Mouse (Mus musculus) embryonic fibroblast, embryonic 13.5 days (primary cell): Measurements from ENCODE around the gene Bag1. TPM values are rescaled to one million over a fixed set of nuclear protein-coding genes. Genes with fewer than 3 reads are reported as not detected.

ENCODE experiments used
- H3K27ac ChIP-seq: 2 replicates; pipeline ENCODE4 v1.5.1; 2012; ENCODE audit warnings: low read length, control low read depth, inconsistent platforms; ENCODE audit not compliant: insufficient read depth
- H3K4me1 ChIP-seq: 2 replicates; pipeline ENCODE4 v1.6.1; 2011; ENCODE audit warnings: low read length; ENCODE audit not compliant: control insufficient read depth, insufficient read depth
- H3K4me3 ChIP-seq: 2 replicates; pipeline ENCODE4 v1.5.1; 2011; ENCODE audit warnings: mild to moderate bottlenecking, control low read depth, low read length; ENCODE audit not compliant: insufficient read depth
- CTCF ChIP-seq: IDR thresholded peaks from 2 replicates; pipeline ENCODE4 v1.5.1; 2011; ENCODE audit warnings: mild to moderate bottlenecking, control low read depth, low read length, moderate library complexity, borderline replicate concordance; ENCODE audit not compliant: insufficient read depth
- POLR2A ChIP-seq: IDR thresholded peaks from 2 replicates; pipeline ENCODE4 v1.6.1; 2011; ENCODE audit warnings: low read depth, mild to moderate bottlenecking, control low read depth, low read length, moderate library complexity
- polyA plus RNA-seq: library from polyadenylated mRNA; stranded (reverse); fragments of >200 nt; gene quantifications from 2 replicates; pipeline ENCODE4 v1.2.4, GENCODE M21; 2011; ENCODE audit warnings: low read depth; ENCODE audit not compliant: missing spikeins, insufficient read length

The Bag1 gene
- polyA plus RNA-seq, 1 experiment = 147 TPM

DNA sequence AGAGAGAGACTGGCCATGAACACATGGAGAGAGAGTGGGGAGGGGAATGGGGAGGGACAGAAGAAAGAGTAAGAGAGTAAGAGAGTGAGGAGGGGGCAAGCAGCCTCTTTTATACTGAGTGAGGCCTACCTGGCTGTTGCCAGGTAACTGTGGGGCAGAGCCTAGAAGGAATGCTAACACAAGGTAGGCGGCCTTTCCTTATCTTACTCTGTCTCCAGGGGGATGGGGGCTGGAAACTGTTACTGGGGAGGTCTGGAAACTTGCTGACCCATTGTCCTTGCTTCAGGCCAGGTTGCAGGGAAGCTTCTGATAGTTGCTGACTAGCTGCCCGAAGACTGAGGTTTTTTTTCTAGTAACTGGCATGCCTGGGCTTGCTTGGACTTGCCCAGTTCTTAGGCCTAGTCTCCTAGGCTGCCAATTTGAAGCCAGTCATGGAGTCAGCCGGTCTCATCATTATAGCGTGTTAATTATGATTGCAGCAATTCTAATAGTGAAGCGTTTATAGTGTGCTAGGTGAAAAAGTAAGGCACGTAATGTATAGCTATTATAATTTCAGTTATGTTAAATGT is 49.5 kb downstream of the Bag1 start:
- Histone ChIP-seq H3K4me3 (no peak overlapping the region), H3K4me1 (no peaks in the 10 kb centered on the region), H3K27ac (no peak overlapping the region)
- no peak for TF ChIP-seq CTCF
- no peak for TF ChIP-seq POLR2A

DNA sequence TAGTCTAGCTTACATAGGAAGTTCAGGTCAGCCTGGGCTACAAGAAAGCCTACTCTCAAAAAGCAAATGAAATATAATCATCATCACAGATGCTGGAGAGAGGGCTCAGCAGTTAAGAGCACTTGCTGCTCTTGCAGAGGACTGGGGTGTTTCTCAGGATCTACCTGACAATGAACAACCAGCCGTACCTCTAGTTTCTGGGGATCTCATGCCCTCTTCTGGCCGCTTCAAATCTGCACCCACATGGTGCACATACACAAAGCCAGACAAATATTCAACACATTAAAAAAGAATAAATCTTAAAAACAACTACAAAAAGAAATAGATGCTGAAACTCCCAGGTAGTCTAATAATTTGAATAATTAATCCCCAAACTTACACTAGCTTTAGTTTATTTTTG is 52.4 kb downstream of the Bag1 start:
- no peak for TF ChIP-seq CTCF
- no peak for TF ChIP-seq POLR2A
- H3K27ac ChIP-seq = no peak overlapping the region
- no peak overlapping the region for H3K4me3 ChIP-seq
- no peaks in the 10 kb centered on the region for H3K4me1 ChIP-seq

DNA sequence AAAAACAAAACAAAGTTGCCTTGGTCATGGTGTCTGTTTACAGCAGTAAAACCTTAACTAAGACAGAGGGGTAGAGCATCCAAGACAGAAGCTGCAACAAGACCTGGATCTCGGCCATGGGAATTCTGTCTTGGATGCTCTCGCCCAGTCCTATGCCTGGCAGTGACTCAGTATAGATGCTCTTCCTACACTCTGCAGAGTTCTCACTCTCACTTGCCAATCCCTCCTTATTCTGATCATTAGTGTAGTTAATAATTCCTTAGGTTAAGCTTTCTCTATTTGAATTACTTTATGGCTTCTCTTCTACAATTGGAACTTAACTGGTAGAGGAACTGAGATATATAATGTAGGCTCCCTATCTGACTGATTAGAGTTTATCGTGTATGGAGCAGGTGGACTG is 53.0 kb downstream of the Bag1 start:
- Histone ChIP-seq H3K4me3 (no peak overlapping the region), H3K4me1 (no peaks in the 10 kb centered on the region), H3K27ac (no peak overlapping the region)
- TF ChIP-seq CTCF (no peak), POLR2A (no peak)

DNA sequence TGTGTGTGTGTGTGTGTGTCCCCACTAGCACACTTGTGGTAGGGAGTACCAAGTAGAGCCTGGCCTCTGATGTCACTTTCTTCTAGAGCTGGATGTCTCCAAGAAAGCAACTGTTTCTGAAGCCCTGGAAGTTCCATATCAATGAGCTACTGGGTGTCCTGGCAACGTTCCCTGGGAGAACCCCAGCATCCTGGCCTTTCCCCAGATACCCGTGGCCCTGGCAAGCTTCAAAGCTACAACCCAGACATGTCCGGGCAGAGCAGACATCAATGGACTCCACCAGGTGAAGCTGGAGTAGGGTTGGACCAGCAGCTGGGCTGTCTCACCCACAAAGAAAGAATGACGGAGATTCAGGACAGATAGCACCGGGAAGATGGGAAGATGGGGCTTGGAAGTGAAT is 56.9 kb downstream of the Bag1 start:
- TF ChIP-seq CTCF = no peak
- no peak for TF ChIP-seq POLR2A
- Histone ChIP-seq H3K27ac (no peak overlapping the region), H3K4me1 (0 out of 2 replicates have a peak, but pooled peaks cover 2% of the 10 kb centered on the region), H3K4me3 (no peak overlapping the region)

DNA sequence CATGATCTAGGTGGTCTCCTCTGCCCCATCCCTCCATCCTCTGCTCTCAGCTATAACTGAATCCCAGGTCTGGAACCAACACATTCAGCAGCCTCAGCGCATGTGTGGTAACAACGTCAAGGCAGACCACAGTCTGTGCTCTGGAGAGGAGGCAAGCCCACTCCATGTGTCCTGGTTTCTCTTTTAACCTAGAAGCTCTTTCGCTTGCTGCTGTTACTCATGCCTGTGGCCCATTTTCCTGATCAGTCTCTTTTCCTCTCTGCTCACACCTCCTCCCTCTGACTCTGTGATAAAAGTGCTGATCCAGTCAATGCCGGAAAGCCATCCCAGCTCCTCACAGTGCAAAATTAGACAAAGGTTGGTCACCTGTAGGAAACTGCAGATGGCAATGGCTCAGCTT is 58.1 kb downstream of the Bag1 start:
- TF ChIP-seq POLR2A (no peak), CTCF (no peak)
- H3K4me3 ChIP-seq = no peak overlapping the region

DNA sequence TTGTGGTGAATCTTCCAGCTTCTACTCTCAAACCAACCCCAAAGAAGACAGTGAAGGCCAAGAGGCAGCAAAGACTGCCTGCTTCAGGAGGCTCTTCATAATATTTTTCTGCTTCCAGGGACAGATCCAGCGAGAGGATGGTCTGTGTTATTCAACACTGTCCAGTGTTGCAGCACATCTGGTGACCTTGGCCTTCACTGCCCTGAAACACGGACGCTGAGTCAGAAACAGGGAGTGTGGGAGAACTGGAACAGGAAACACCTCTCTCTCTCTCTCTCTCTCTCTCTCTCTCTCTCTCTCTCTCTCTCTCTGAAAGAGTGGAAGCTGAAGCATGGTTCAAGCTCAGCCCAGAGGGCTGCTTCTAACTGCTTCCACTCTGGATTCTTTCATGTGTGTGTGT is 58.8 kb downstream of the Bag1 start:
- Histone ChIP-seq H3K4me3 (no peak overlapping the region), H3K27ac (no peak overlapping the region), H3K4me1 (0 out of 2 replicates have a peak, but pooled peaks cover 2% of the 10 kb centered on the region)
- no peak for TF ChIP-seq POLR2A
- no peak for TF ChIP-seq CTCF

More for the DNA sequence above, 58.1 kb downstream of the Bag1 start:
- no peak overlapping the region for H3K27ac ChIP-seq
- 0 out of 2 replicates have a peak, but pooled peaks cover 2% of the 10 kb centered on the region for H3K4me1 ChIP-seq

DNA sequence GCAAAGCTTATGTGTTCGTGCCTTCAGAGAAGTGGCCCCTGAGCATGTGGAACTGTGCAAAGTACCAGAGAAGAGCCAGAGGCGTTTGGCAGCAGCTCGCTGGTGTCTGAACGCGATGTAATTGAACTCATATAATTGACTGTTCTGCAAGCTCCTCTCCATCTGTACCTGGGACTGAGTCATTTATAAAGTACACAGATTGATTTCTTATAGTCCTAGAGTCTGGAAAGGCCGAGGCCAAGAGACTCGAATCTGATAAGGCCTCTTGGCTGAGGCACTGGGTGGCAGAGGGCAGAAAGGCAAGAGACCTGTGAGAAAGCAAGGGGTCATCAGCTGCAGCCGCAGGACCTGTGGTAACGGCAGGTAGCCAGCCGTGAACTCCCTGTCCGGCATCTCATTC is 59.3 kb downstream of the Bag1 start:
- H3K27ac ChIP-seq = no peak overlapping the region
- 0 out of 2 replicates have a peak, but pooled peaks cover 2% of the 10 kb centered on the region for H3K4me1 ChIP-seq
- no peak overlapping the region for H3K4me3 ChIP-seq
- no peak for TF ChIP-seq POLR2A
- no peak for TF ChIP-seq CTCF

Other genes with a start within 250 kb of the Bag1 start
- 23.4 and 25.7 TPM in 2 replicates for gene Aptx, start 245.1 kb downstream of the Bag1 start, polyA plus RNA-seq
- gene Dnaja1, start 226.1 kb downstream of the Bag1 start, polyA plus RNA-seq = 234 and 239 TPM in 2 replicates
- 76.1 and 91.2 TPM in 2 replicates for gene Smu1, start 190.4 kb downstream of the Bag1 start, polyA plus RNA-seq
- gene B4galt1, start 94.3 kb downstream of the Bag1 start, polyA plus RNA-seq = 103 and 119 TPM in 2 replicates
- not detected in 2 replicates for gene Spink4, start 28.2 kb downstream of the Bag1 start, polyA plus RNA-seq
- gene Chmp5, start 113 bp upstream of the Bag1 start, polyA plus RNA-seq = 118 TPM in 2 replicates
- gene Nfx1, start 22.6 kb upstream of the Bag1 start, polyA plus RNA-seq = 57.7 and 70.6 TPM in 2 replicates
- not detected in 2 replicates for gene Aqp7, start 99.8 kb upstream of the Bag1 start, polyA plus RNA-seq
- gene Aqp3, start 149.9 kb upstream of the Bag1 start, polyA plus RNA-seq = 0.55 TPM in 1 of 2 replicates, not detected in the other
- 24.4 and 25.1 TPM in 2 replicates for gene Nol6, start 176.2 kb upstream of the Bag1 start, polyA plus RNA-seq
- 196 and 222 TPM in 2 replicates for gene Ube2r2, start 187.4 kb upstream of the Bag1 start, polyA plus RNA-seq